Mouse (Mus musculus): Measurements from ENCODE around the gene Fgf7. TPM values are rescaled to one million over a fixed set of nuclear protein-coding genes. Genes with fewer than 3 reads are reported as not detected.

Fgf7 gene
- polyA plus RNA-seq, 1 experiment from 2014 or later = 7.6 TPM

DNA sequence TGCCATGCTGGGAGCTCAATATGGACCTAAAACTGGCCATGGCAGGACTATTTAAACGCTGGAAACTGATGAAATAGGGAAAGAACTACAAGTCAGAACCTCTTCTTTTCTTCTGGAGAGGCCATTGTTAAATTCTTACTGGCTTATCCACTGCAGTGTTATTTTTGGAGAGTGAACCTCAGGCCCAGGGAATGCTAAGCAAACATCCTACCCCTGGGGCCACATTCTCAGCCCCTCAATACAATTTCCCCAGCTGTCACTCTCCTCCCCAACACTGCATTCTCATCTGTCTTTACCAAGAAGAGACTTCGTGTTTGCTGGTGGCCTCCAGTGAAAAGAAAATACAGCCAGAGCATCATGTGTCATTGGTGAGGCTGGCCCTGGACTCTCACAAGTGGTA is 30.4 kb downstream of the Fgf7 start:
- no peak overlapping the region for H3K4me3 ChIP-seq
- no peaks in the 10 kb centered on the region for H3K36me3 ChIP-seq
- no peaks in the 10 kb centered on the region for H3K27me3 ChIP-seq
- H3K4me2 ChIP-seq = no peak overlapping the region
- ATAC-seq (ENCODE audit: insufficient number of reproducible peaks, insufficient read depth, low FRiP score, low TSS enrichment, low read depth) = no peak
- no peak overlapping the region for H3K9ac ChIP-seq
- no peak overlapping the region for H3K27ac ChIP-seq
- 31% methylated on average over 2 of the region's 2 CpGs for WGBS
- H3K4me1 ChIP-seq = peaks cover 10% of the 10 kb centered on the region; the same call in 1 of the 2 replicates
- no peaks in the 10 kb centered on the region for H3K9me3 ChIP-seq

DNA sequence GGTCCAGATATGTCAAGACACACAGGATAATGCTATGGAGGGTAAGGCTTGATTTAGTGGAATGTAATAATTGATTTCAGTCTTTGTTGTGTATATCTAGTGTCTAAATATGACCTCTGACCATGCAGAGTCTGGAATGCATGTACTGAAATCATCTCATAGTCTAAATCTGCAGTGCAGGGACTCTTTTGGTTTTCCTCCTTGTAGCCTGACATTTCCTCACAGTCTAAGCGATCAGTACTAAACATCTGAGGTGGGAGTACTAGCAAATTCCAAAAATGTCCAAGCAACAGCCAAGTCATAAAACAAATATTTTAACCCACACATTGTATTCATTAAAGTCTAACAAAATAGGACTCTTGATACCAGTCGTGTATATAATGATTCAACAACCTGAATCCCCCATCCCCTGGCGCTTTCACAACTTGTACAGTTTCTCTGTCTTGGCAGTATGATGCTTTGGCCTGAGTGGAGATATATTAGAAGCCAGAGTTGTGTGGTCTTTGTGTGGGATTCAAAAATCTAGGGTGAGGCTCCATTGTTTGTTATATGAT is 30.9 kb downstream of the Fgf7 start:
- H3K9me3 ChIP-seq = no peaks in the 10 kb centered on the region
- H3K4me1 ChIP-seq = peaks cover 10% of the 10 kb centered on the region; the same call in 1 of the 2 replicates
- H3K36me3 ChIP-seq = no peaks in the 10 kb centered on the region
- H3K4me3 ChIP-seq = no peak overlapping the region
- H3K27ac ChIP-seq = no peak overlapping the region
- no peak for ATAC-seq (ENCODE audit: insufficient number of reproducible peaks, insufficient read depth, low FRiP score, low TSS enrichment, low read depth)
- H3K4me2 ChIP-seq = no peak overlapping the region
- H3K27me3 ChIP-seq = no peaks in the 10 kb centered on the region
- 71% methylated on average over 3 of the region's 3 CpGs for WGBS
- H3K9ac ChIP-seq = no peak overlapping the region

DNA sequence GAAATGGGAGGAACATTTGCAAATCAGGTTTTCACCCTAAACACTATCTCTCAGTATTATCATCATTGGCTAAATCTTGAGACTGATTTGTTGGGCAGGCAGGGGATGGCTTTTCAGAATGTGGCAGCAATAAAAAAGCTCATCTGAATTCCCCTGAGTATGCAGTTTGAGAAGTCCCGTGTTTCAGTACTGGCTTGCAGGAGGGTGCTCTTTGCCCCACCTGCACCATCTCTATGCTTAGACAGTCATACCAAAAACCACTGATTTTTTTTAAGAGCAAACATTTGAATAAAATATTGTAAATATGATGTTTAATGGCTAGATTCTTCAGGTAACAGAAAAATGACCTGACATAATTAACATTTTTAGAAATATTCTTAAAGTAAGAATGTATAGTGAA is 35.3 kb downstream of the Fgf7 start:
- 83% methylated on average over 1 of the region's 1 CpGs for WGBS
- ATAC-seq (ENCODE audit: insufficient number of reproducible peaks, insufficient read depth, low FRiP score, low TSS enrichment, low read depth) = no peak
- Histone ChIP-seq H3K36me3 (no peaks in the 10 kb centered on the region), H3K9me3 (no peaks in the 10 kb centered on the region), H3K9ac (no peak overlapping the region), H3K4me1 (peaks cover 9% of the 10 kb centered on the region), H3K27me3 (no peaks in the 10 kb centered on the region), H3K27ac (no peak overlapping the region), H3K4me2 (no peak overlapping the region), H3K4me3 (no peak overlapping the region)

- no peaks in the 10 kb centered on the region for H3K9me3 ChIP-seq
- H3K27me3 ChIP-seq = no peaks in the 10 kb centered on the region
- no peaks in the 10 kb centered on the region for H3K36me3 ChIP-seq
- no peak overlapping the region for H3K4me2 ChIP-seq
- no peak overlapping the region for H3K4me3 ChIP-seq
- 84% methylated on average over 4 of the region's 4 CpGs for WGBS
- H3K4me1 ChIP-seq = peaks cover 4% of the 10 kb centered on the region; the same call in 1 of the 2 replicates
- no peak overlapping the region for H3K27ac ChIP-seq
- no peak overlapping the region for H3K9ac ChIP-seq
- ATAC-seq (ENCODE audit: insufficient number of reproducible peaks, insufficient read depth, low FRiP score, low TSS enrichment, low read depth) = no peak
These were observed 39.3 kb downstream of the Fgf7 start for GRCm38 (mm10) chr2:126073744-126074143.

- no peak overlapping the region for H3K27ac ChIP-seq
- no peak for ATAC-seq (ENCODE audit: insufficient number of reproducible peaks, insufficient read depth, low FRiP score, low TSS enrichment, low read depth)
- no peaks in the 10 kb centered on the region for H3K9me3 ChIP-seq
- H3K4me1 ChIP-seq = peaks cover 4% of the 10 kb centered on the region; the same call in 1 of the 2 replicates
- H3K9ac ChIP-seq = no peak overlapping the region
- WGBS = 95% methylated on average over 6 of the region's 6 CpGs
- no peak overlapping the region for H3K4me2 ChIP-seq
- no peaks in the 10 kb centered on the region for H3K36me3 ChIP-seq
- H3K27me3 ChIP-seq = no peaks in the 10 kb centered on the region
- H3K4me3 ChIP-seq = no peak overlapping the region
These were observed 42.0 kb downstream of the Fgf7 start for GRCm38 (mm10) chr2:126076506-126076905.

DNA sequence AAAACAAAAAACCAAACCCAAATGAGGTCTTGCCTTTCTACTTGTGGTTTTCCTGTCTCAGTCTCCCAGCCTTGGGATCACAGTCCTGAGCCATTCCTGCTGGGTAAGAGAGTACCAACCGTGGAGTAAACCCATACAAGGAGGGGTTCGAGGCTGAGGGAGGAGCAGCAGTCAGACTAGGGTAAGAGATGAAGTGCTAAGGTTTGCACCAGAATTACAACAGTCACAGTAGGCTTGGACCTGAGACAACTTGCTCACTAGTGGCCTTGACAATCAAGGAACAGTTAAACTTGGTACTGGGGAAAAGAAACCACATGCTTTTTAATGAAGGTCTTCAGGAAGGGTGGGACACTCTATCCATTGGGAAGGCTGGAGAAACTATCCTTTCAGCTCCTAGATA is 44.6 kb downstream of the Fgf7 start:
- no peak for ATAC-seq (ENCODE audit: insufficient number of reproducible peaks, insufficient read depth, low FRiP score, low TSS enrichment, low read depth)
- Histone ChIP-seq H3K9me3 (no peaks in the 10 kb centered on the region), H3K4me3 (no peak overlapping the region), H3K27ac (no peak overlapping the region), H3K9ac (no peak overlapping the region), H3K4me2 (no peak overlapping the region), H3K4me1 (no peaks in the 10 kb centered on the region), H3K27me3 (no peaks in the 10 kb centered on the region), H3K36me3 (no peaks in the 10 kb centered on the region)
- WGBS = 60% methylated on average over 2 of the region's 2 CpGs

DNA sequence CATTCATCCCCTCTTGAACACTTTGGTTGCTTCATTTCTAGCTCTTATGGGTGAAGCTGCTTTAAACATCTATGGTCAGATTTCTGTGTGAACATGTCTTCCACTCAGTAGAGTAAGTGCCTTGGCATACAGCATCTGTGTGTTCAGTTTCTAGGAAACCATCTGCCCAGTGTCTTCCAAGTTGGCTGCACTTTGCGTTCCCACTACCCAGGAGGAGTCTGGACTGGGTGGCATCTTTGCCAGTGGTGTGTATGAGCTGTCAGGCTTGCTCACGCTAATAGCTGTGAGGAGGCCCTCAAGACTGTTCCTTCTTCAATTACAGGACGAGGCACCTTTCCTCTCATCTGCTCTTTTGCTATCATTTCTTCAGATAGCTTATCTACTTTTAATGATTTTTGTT is 49.9 kb downstream of the Fgf7 start:
- H3K4me2 ChIP-seq = no peak overlapping the region
- no peaks in the 10 kb centered on the region for H3K9me3 ChIP-seq
- H3K9ac ChIP-seq = no peak overlapping the region
- no peaks in the 10 kb centered on the region for H3K27me3 ChIP-seq
- no peak for ATAC-seq (ENCODE audit: insufficient number of reproducible peaks, insufficient read depth, low FRiP score, low TSS enrichment, low read depth)
- WGBS = 82% methylated on average over 3 of the region's 3 CpGs
- H3K36me3 ChIP-seq = no peaks in the 10 kb centered on the region
- H3K4me3 ChIP-seq = no peak overlapping the region
- no peak overlapping the region for H3K27ac ChIP-seq
- H3K4me1 ChIP-seq = no peaks in the 10 kb centered on the region

- no peak overlapping the region for H3K4me2 ChIP-seq
- H3K4me3 ChIP-seq = no peak overlapping the region
- H3K36me3 ChIP-seq = no peaks in the 10 kb centered on the region
- 82% methylated on average over 8 of the region's 8 CpGs for WGBS
- ATAC-seq (ENCODE audit: insufficient number of reproducible peaks, insufficient read depth, low FRiP score, low TSS enrichment, low read depth) = no peak
- H3K9me3 ChIP-seq = no peaks in the 10 kb centered on the region
- no peaks in the 10 kb centered on the region for H3K4me1 ChIP-seq
- no peaks in the 10 kb centered on the region for H3K27me3 ChIP-seq
- no peak overlapping the region for H3K9ac ChIP-seq
- H3K27ac ChIP-seq = no peak overlapping the region
These were observed 51.7 kb downstream of the Fgf7 start for GRCm38 (mm10) chr2:126086187-126086586.

DNA sequence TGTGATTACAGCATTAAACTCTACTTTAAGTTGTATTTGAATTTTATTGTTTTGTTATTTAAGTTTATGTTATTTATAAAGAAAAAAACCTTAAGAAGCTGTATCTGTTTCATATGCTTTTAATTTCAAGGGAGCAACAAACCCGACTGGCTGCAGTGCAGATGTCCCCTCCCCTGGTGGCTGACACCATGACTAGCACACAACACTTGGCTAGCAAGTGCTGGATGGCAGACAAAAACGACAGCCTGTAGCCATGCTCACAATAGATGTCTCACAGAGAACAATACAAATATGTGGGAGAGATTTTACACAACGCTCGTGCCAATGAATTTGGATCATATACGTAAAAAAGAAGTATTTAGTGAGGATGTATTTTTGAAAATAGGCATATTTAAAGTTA is 56.0 kb downstream of the Fgf7 start:
- H3K4me1 ChIP-seq = no peaks in the 10 kb centered on the region
- no peaks in the 10 kb centered on the region for H3K36me3 ChIP-seq
- H3K9me3 ChIP-seq = no peaks in the 10 kb centered on the region
- H3K4me3 ChIP-seq = no peak overlapping the region
- no peak for ATAC-seq (ENCODE audit: insufficient number of reproducible peaks, insufficient read depth, low FRiP score, low TSS enrichment, low read depth)
- no peak overlapping the region for H3K4me2 ChIP-seq
- no peaks in the 10 kb centered on the region for H3K27me3 ChIP-seq
- no peak overlapping the region for H3K27ac ChIP-seq
- no peak overlapping the region for H3K9ac ChIP-seq
- 61% methylated on average over 5 of the region's 5 CpGs for WGBS

GRCm38 (mm10) chr2:126094616-126095015 is 60.2 kb downstream of the Fgf7 start:
- H3K4me1 ChIP-seq = no peaks in the 10 kb centered on the region
- WGBS = 84% methylated on average over 4 of the region's 4 CpGs
- H3K27me3 ChIP-seq = no peaks in the 10 kb centered on the region
- ATAC-seq (ENCODE audit: insufficient number of reproducible peaks, insufficient read depth, low FRiP score, low TSS enrichment, low read depth) = no peak
- no peak overlapping the region for H3K4me3 ChIP-seq
- H3K27ac ChIP-seq = no peak overlapping the region
- H3K9me3 ChIP-seq = no peaks in the 10 kb centered on the region
- no peak overlapping the region for H3K9ac ChIP-seq
- H3K36me3 ChIP-seq = no peaks in the 10 kb centered on the region
- H3K4me2 ChIP-seq = no peak overlapping the region

All from embryonic facial prominence, embryonic 13.5 days (tissue).